Mouse (Mus musculus): Measurements from ENCODE around the gene Olfr368. TPM values are rescaled to one million over a fixed set of nuclear protein-coding genes. Genes with fewer than 3 reads are reported as not detected.
A peak's percentile ranks its signal among the peaks of the same experiment; 100 is the strongest.

Gene Olfr368
- polyA plus RNA-seq (2015; fragmentation: Nextera tagmentation; extraction: Ambion mirVana): not detected in 2 replicates

DNA sequence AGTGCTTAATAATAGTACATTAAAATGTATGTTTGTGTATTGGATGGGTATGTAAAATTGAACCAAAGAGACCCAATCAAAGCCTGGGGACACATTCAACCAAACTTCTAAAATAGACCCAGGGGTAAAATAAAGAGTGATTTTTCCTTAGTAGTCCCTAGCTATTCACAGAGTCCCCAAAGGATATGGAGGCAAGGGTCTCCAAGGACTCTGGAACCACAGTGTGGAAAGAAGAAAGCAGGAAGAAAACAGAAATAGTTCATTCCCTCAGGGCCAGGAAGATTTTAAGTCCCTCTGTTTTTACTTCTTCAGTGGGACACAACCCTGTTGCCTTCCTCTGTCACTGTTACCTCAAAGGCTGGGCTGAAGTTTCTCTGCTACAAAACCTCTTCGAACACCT is at the start of gene Olfr368:
Olfr368 (plus strand) TSS at position 301 of the 400 bp plus-strand sequence.
- Histone ChIP-seq H3K4me2 (no peak within 1 kb of the TSS), H3K27ac (replicated peaks) (no peak within 1 kb of the TSS), H3K9me3 (no peaks in the 10 kb centered on the region), H3K4me3 (no peak within 1 kb of the TSS), H3K4me1 (replicated peaks) (no peaks in the 10 kb centered on the region), H3K27me3 (no peaks in the 10 kb centered on the region), H3K36me3 (no peaks in the 10 kb centered on the region), H3K9ac (no peak within 1 kb of the TSS)
- ATAC-seq (ENCODE audit: low FRiP score, low read depth): no peak
- 94% methylated on average over 1 of the region's 1 CpGs for WGBS

DNA sequence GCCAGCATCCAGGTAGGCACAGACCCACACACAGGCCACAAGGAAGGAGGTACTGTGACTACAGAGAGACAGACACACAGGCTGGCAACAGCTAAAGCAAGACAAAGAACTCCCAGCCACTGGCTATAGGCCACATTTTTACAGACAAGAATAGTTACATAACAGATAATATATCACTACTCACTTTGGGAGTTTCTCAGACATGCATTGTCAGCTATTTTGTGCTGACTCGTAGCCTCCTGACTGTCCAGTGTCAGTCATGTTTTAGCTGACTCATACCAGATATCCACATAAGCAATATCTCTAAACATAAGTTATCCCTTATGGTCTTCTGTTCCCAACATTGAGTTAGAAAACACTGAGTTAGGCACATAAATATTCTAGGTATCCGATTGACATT is 7.0 kb downstream of the Olfr368 start:
- 87% methylated on average over 2 of the region's 2 CpGs for WGBS
- Histone ChIP-seq H3K27ac (replicated peaks) (no peak overlapping the region), H3K27me3 (no peaks in the 10 kb centered on the region), H3K9ac (no peak overlapping the region), H3K4me1 (replicated peaks) (no peaks in the 10 kb centered on the region), H3K36me3 (no peaks in the 10 kb centered on the region), H3K9me3 (no peaks in the 10 kb centered on the region), H3K4me2 (no peak overlapping the region), H3K4me3 (no peak overlapping the region)
- ATAC-seq (ENCODE audit: low FRiP score, low read depth): no peak

DNA sequence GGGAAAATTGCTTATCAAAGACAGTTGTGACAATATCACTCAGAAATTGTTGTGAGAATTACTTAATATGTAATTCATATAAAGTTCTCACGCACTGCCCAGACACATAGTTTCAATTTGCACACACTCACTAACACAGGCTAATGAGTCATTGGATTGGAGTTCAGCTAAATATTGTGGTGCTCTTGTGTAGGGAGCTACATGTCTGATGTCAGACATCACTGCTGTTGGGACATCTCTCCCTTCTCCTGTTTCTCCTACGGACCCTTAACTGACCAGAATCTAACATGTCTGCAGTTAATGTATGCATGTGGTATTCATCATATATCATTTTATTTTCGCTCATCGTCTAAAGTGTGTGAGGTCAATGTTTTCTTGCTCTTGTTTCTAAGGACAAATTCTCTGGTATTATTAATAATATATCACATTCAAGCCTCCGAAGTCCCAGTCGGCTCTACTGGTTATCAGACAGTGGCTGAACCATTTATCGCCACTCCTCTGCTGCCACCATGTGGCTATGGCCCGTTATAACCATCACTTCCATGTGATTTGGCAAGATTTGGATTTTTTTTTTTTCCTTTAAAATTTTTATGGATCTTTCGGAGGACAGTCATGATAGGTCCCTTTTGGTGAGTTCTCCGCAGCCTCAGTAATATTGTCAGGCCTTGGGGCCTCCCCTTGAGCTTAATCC is 12.3 kb downstream of the Olfr368 start:
- 59% methylated on average over 10 of the region's 10 CpGs for WGBS
- no peaks in the 10 kb centered on the region for H3K9me3 ChIP-seq
- ATAC-seq (ENCODE audit: low FRiP score, low read depth): peak; percentile 69; the same call in 1 of the 2 replicates

DNA sequence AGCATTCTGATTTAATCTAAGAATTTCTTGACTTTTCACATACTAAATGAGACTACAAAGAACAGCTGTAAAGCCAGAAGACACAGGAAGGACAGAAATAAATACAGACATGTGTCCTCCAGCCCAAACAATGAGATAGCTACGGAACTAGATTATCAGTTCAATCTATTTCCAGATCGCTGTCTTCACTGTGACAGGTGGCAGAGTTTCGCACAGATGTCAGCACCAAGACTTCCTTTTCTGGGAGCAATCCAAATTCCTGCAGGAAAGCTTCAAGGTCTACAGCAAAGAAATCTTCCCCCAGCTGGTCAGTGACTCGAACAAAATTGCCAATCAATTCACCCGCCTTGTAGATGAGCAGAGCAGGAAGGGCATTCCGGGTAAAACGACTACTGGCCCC is 25.4 kb downstream of the Olfr368 start:
- Histone ChIP-seq H3K4me3 (no peak overlapping the region), H3K4me1 (replicated peaks) (no peaks in the 10 kb centered on the region), H3K27ac (replicated peaks) (no peak overlapping the region), H3K9ac (no peak overlapping the region), H3K36me3 (peaks cover 65% of the 10 kb centered on the region), H3K9me3 (no peaks in the 10 kb centered on the region), H3K4me2 (no peak overlapping the region), H3K27me3 (no peaks in the 10 kb centered on the region)
- WGBS: 90% methylated on average over 7 of the region's 7 CpGs
- ATAC-seq (ENCODE audit: low FRiP score, low read depth): no peak

More for the DNA sequence above, 12.3 kb downstream of the Olfr368 start:
- Histone ChIP-seq H3K27me3 (no peaks in the 10 kb centered on the region), H3K27ac (replicated peaks) (no peak overlapping the region), H3K36me3 (no peaks in the 10 kb centered on the region), H3K9ac (no peak overlapping the region), H3K4me2 (no peak overlapping the region), H3K4me3 (no peak overlapping the region), H3K4me1 (replicated peaks) (no peaks in the 10 kb centered on the region)

DNA sequence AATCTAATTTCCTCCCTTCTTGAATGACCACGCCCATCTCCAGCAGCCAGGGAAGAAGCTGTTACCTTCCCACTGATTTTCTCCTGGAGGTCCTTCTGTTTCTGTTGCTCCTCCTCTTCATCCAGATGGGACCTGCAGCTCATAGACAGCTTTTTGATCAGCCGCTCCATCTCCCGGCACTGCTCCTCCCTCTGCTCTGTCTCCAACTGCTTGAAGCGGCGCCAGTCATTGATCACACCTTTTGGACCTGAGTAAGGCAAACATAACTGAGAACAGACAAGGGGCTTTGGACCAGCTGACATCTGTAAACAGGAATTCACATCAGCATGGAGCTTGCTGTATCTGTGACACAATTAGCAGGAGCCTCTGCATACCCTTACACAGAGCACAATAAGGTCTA is 29.3 kb downstream of the Olfr368 start:
- H3K4me1 ChIP-seq (replicated peaks): peaks cover 11% of the 10 kb centered on the region
- no peak for ATAC-seq (ENCODE audit: low FRiP score, low read depth)
- peaks cover 58% of the 10 kb centered on the region for H3K36me3 ChIP-seq

DNA sequence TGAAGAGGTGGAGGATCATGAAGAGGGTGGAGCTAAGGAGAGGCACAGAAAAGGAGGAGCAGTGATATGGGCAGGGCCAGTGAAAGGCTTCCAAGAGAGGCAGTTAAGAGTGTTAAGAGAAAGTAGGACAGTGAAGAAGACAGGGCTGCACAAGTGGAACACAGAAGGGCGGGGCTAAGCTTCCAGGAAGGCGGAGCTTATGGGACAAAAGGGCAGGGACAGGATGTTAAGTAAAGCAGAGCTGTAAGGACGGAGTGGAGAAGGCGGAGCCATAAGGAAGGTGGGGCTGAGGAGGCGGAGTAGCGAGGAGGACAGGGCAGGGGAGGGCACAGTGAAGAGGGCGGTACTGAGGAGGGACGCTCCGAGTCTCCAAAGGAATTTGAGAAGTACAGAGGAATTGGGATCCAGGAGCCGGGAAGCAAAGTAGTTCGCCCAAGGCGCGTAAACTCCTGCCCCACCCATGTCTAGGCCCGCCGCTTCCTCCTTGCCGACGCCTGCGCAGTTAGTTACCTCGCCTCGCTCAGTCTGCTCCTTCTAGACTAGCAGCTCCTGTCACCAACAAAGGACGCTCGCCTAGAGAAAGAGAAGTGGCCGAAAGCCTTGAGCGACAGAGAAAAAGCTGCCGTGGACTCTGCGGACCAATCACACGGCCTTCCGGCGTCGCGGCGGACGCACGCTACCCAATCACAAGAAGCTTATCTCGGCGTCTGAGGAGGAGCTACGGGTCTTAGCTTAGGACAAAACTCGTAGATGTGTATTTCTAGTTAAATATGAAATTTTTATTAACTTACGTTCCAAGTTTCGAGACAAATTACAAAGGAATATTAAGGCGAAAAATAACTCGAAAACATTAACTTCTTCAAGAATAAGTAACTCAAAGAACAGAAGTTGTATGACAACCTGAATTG is 32.6 kb downstream of the Olfr368 start, which contains the start of gene Pdcl:
Pdcl (minus strand) TSS at position 700 of the 908 bp plus-strand sequence.
- Histone ChIP-seq H3K9ac (peak within 1 kb of the TSS; percentile 57), H3K36me3 (peaks cover 29% of the 10 kb centered on the region), H3K9me3 (no peaks in the 10 kb centered on the region), H3K4me2 (peak within 1 kb of the TSS; percentile 82), H3K27ac (replicated peaks) (peak within 1 kb of the TSS; percentile 84), H3K4me3 (peak within 1 kb of the TSS; percentile 65), H3K27me3 (no peaks in the 10 kb centered on the region), H3K4me1 (replicated peaks) (peaks cover 11% of the 10 kb centered on the region)
- peak; percentile 97 for ATAC-seq (ENCODE audit: low FRiP score, low read depth)
- under 1% methylated on average over 42 of the region's 42 CpGs for WGBS

More for the DNA sequence above, 29.3 kb downstream of the Olfr368 start:
- Histone ChIP-seq H3K27ac (replicated peaks) (no peak overlapping the region), H3K4me3 (no peak overlapping the region), H3K9me3 (no peaks in the 10 kb centered on the region), H3K9ac (no peak overlapping the region), H3K27me3 (no peaks in the 10 kb centered on the region), H3K4me2 (no peak overlapping the region)
- 95% methylated on average over 5 of the region's 5 CpGs for WGBS

DNA sequence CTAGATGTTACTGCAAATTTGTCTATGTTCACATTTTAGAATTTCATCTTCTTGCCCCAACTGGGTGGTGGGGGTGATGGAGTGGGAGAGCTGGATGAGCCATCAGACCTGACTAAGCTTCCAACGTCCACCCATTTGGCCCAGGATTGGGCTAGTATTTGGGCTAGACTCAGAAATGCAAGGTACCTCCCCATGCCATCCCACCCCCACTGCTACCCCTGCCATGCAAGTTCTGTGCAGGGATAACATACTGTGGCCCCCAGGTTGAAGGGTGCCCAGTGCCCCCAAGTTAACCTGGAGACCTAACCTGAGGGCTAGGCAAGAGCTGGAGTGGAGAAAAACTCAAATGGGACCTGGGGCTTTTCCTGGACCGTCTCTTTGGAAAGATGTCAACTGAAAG is 33.6 kb downstream of the Olfr368 start:
- WGBS: 98% methylated on average over 2 of the region's 2 CpGs
- Histone ChIP-seq H3K36me3 (peaks cover 19% of the 10 kb centered on the region), H3K9ac (no peak overlapping the region), H3K4me1 (replicated peaks) (peaks cover 11% of the 10 kb centered on the region), H3K4me3 (no peak overlapping the region), H3K4me2 (peak overlapping the region; percentile 82; the same call in 1 of the 2 replicates), H3K27me3 (no peaks in the 10 kb centered on the region), H3K27ac (replicated peaks) (no peak overlapping the region), H3K9me3 (no peaks in the 10 kb centered on the region)
- no peak for ATAC-seq (ENCODE audit: low FRiP score, low read depth)

DNA sequence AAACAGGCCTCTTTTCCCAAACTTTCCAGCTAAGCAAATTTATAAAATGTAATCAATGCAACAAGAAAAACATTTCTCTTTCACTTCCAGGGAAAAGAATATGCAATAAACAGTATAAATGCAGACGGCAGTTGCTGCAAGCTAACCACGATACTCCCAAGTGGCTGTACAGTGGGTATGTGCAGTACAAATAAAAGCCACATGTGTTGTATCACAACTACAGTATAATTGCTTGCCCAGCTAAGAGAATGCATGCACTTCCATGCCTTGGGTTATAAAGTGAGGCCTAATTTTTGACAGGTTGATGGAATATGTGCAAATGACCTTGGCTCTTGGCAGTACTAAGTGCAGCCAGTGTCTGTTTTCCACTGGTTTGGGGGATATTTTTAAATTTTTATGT is 44.3 kb downstream of the Olfr368 start:
- Histone ChIP-seq H3K9ac (no peak overlapping the region), H3K27me3 (no peaks in the 10 kb centered on the region), H3K9me3 (no peaks in the 10 kb centered on the region), H3K4me1 (replicated peaks) (no peaks in the 10 kb centered on the region), H3K36me3 (peaks cover 6% of the 10 kb centered on the region), H3K27ac (replicated peaks) (no peak overlapping the region), H3K4me3 (no peak overlapping the region), H3K4me2 (no peak overlapping the region)
- no peak for ATAC-seq (ENCODE audit: low FRiP score, low read depth)
- 86% methylated on average over 2 of the region's 2 CpGs for whole genome bisulfite sequencing

DNA sequence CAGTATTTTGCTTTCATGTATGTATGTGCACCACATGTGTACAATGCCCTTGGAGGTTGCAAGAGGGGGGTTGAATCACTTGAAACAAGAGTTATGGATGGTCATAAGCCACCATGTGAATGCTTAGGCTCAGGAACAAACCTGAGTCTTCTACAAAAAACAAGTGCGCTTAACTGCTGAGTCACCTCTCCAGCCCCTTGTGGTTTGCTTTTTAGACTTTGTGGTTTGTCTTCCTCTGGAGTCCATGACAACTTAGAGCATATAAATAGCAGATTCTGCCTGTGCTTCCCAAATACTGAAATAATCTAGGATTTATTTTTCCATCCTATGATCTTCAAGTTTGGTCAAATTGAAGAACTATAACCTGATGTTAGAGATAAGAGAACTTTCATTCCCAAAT is 49.7 kb downstream of the Olfr368 start:
- no peak overlapping the region for H3K4me3 ChIP-seq
- WGBS: 100% methylated on average over 1 of the region's 1 CpGs
- ATAC-seq (ENCODE audit: low FRiP score, low read depth): no peak
- H3K9ac ChIP-seq: no peak overlapping the region
- peaks cover 33% of the 10 kb centered on the region for H3K36me3 ChIP-seq
- H3K4me1 ChIP-seq (replicated peaks): no peaks in the 10 kb centered on the region
- H3K27ac ChIP-seq (replicated peaks): no peak overlapping the region
- H3K9me3 ChIP-seq: no peaks in the 10 kb centered on the region
- no peaks in the 10 kb centered on the region for H3K27me3 ChIP-seq
- no peak overlapping the region for H3K4me2 ChIP-seq

DNA sequence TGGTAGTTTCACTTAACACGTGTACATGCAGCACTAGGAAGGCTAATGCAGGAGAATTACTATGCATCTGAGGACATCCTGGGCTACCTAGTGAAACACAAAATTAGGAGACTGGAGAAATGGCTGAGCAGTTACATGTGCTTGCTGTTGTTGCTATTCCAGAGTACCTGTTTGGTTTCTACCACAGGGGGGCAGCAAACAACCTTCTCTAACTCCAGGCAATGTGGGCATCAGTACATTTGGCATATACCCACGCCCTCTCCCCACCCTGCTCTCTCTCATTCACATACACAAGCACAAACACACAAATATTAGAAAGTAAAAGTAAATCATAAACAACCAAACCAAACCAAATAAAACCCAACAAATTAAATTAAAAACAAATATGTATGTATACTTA is 53.9 kb downstream of the Olfr368 start:
- WGBS: 57% methylated on average over 2 of the region's 2 CpGs
- no peaks in the 10 kb centered on the region for H3K9me3 ChIP-seq
- H3K9ac ChIP-seq: no peak overlapping the region
- H3K4me2 ChIP-seq: no peak overlapping the region
- H3K27me3 ChIP-seq: no peaks in the 10 kb centered on the region
- peaks cover 51% of the 10 kb centered on the region for H3K36me3 ChIP-seq
- no peak for ATAC-seq (ENCODE audit: low FRiP score, low read depth)
- H3K27ac ChIP-seq (replicated peaks): no peak overlapping the region
- H3K4me3 ChIP-seq: no peak overlapping the region
- H3K4me1 ChIP-seq (replicated peaks): no peaks in the 10 kb centered on the region
